Mouse (Mus musculus) megakaryocyte, embryonic 14.5 days (primary cell): Measurements from ENCODE around the gene Smug1.

ENCODE experiments used
- FLI1 ChIP-seq: IDR thresholded peaks from 2 replicates; pipeline ENCODE4 v1.6.1; 2012; ENCODE audit warnings: low read length, inconsistent platforms, mixed read lengths
- GATA1 ChIP-seq: IDR thresholded peaks from 3 replicates; pipeline ENCODE4 v1.6.1; 2012; ENCODE audit warnings: mixed read lengths, low read length, inconsistent platforms, borderline replicate concordance

DNA sequence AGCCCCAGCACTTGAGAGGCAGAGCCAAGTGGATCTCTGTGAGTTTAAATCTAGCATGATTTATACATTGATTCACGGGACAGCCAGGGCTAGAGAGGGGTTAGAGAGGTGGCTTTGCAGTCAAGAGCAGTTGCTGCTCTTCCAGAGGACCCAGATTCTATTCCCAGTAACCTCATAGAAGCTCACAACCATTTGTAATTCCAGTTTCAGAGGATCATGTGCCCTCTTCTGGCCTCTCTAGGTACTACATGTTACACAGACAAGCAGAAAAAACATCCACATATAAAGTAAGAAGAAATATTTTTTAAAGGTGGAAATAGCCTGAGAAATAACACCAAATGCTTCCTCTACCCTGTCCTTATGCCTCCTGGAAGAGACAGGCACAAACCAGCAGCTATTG is 36.2 kb downstream of the Smug1 start:
- TF ChIP-seq GATA1 (no peak), FLI1 (no peak)
